Mouse (Mus musculus) adrenal gland, postnatal 25 days (tissue): ENCODE measurements around the gene Rnls. TPM values are rescaled to one million over a fixed set of nuclear protein-coding genes. Genes with fewer than 3 reads are reported as not detected.
"Not testable (repeated sequence)": the region's sequence is repeated elsewhere in the genome, so short reads cannot be mapped to it uniquely, and the experiment has no call there.

Source experiments
- DNase-seq: peaks from one replicate; pipeline ENCODE4 v3.0.0; 2021; ENCODE audit warnings: mixed read lengths
- long read RNA-seq: library from polyadenylated mRNA; stranded (forward); transcript quantifications from one replicate; pipeline ENCODE4 v2.0.0, GENCODE M21; 2021
- total RNA-seq: library from RNA; stranded (reverse); gene quantifications from 2 replicates; pipeline ENCODE4 v1.2.3, GENCODE M21; 2021

Gene Rnls
- total RNA-seq, result 4.3 and 5.0 TPM in 2 replicates
- long read RNA-seq, transcript Rnls-201 (7 exons, 1,597 nt), result major isoform, 5 of 6 reads
- long read RNA-seq, partial matches to known transcripts, result 0 of 6 reads
- long read RNA-seq, other reads (novel, unspliced or antisense), result 1 of 6 reads

DNA sequence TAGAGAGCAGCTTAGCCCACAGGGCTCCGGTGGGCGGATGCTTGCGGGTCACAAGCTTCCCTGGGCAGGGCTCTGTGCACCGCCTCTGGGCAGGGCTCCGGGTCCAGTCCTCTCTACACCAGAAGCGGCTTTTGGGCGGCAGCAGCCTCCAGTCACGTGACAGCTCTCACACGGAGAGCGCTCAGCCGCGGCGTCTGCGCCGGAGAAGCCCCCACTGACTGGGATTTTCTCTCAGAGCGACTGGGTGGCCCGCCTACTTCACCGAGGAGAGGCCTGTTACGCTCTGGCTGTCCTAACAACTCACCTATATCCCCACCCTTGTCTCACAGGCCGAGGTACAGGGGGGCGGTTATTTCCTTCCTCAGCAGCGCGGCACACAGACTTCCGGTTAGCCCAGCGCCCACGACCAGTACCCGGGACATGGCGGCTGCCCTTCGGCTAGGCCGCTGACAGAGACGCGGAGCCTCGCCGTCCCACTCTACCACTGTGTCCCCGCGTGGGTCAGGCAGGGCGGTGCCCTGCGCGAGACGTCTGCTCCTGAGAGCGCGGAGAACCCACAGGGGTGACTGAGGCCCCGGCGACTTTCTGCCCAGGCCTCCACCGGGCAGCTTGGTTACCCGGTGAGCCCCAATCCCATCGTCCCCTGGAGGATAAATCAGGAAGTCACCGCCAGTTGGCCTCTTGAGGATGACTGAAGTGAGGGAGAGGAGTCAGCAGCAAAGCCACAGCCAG, at the start of gene Rnls:
Gene Rnls (minus strand): TSS at position 645 of the 732 bp plus-strand sequence.
- peak; percentile 84 for DNase-seq

DNA sequence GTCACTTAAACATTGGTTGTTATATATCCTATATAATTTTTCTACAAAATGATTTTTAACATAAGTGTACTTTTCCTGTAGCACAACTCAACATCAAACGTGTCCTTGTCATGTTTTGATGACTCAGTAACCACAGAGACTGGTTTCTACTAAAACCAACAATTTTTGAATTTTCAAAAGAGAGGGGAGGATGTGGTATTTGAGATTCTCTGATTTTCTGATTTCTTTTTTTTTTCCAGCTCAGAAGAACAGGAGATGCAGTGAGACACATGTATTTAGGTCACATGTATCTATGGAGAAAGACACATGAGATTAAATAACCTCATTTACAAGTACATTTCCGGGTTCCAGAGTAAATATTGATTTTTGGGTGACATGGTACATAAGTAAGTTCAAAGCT, 37.4 kb upstream of the Rnls start:
- DNase-seq, result no peak

DNA sequence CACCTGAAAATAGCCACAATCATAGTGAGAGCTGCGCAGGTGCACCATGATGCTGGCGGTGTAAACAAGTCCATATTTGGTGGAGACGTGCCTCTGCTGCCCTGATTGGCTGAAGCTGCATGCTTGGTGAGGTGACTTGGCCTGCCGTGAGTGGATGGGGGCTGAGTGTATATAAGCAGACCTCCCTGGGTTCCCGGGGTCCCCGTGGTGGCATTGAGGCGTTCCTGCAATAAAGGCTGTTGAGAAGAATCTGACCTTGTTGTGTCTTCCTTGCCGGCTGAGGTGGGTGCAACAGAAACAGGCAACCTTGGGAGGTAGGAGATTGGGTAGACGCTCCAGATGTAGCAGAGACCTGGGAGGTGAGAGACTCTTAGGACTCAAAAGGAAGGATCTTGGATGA, 27.3 kb upstream of the Rnls start:
- not testable (repeated sequence) for DNase-seq

DNA sequence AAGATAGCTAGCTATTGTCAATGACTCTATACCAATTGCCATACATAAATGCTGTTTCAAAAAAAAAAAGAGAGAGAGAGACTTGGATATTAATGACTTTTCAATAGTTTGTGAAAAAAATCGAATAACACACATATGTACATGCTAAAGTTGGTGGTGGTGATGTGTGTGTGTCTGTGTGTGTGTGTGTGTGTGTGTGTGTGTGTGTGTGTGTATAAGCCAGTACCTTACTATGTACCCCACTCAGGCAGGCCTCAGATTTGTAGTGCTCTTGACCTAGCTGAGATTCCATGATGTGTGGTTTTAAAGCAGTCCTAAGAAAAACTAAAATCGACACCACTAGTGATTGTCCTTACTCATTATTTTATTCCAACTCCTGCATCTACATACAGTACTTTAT, 11.3 kb downstream of the Rnls start:
- DNase-seq, result no peak

DNA sequence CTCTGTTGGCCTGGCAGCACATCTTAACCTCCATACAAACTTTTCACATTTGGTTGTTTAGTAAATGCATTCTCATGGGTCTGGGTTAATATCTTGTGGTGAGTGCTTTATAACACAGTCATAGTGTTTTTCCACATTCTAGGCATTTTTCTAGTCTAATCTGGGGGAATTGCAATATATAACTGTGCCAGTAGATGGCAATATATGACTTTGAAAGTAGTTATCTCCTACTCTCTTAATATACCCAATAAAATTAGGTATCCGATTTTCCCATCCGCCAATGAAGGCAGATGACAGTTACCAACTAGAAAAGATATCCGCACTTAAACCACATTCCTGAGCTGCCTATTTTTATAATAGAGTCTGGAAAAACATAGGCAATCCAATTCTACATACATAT, 11.7 kb downstream of the Rnls start:
- DNase-seq, result no peak

DNA sequence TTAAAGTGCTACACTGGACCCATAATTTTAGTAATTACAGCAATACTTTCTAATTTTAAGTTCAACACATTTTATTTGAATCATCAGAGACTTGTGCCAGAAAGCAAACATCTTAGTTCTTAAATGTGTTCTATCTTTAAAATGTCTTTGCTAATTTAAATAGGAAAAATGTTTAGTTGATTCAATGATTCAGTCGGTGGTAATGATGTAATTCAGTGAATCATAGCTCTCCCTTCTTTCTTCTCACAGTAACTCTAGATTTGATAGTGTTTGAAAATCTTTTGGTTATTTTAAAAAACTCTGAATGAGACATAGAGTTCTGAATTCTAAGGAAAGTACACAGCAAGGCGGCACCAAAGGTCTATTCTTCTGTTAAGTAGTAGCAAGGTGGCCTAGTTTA, 23.3 kb downstream of the Rnls start:
- DNase-seq, result no peak

DNA sequence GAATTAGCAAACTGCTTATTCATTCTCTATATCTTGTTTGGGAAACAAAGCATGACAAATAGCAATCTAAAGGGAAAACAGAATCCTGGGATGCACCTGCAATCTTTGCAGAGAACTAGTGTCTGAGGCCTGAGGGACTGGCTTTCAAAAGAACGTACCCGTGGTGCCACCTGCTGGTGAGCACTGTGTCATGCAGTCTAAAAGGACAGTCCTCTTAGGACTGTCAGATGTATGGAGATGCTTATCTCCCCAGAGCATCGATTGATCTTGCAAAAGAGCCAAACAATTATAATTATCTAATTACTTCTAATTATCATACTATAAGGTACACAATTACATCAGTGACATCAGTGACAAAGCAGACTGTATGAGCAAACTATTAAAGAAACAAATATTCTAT, 25.4 kb downstream of the Rnls start:
- peak; percentile 75 for DNase-seq

DNA sequence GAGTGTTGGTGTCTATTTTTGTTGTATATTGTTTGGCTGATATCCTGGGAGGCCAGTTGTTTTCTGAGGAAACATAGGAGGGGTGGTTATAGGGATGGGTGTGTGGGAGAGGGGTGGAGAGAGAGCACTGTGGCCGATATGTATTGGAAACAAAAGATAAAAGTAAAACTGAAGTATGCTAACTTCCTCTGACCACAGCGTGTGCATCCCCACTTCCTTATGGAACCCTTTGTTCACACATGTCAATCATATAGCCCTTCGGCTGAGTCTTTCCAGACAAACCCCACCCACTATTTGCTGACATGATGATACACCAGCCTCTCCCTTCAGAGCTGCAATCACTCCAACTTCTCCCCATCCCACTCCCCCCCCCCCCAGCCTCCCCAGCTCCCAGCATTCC, 35.1 kb downstream of the Rnls start:
- DNase-seq, result no peak

DNA sequence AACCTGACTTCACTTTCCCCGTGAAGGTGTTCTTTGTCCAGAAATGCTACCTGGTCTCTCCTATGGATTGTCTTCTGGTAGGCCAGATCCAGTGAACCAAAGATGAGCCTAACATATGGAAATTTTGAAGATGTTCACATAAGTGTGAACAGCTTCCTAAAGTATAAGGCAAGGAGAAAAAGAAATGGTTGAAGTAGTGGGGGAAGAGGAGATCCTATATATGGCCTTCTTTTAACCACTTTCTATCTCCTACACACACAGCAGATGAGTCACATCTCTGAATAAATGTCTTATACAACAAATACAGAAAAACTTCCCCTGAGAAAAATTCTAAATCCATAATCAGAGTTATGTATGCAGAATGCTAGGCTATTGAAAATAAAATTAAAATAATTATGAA, 52.0 kb downstream of the Rnls start:
- no peak for DNase-seq

DNA sequence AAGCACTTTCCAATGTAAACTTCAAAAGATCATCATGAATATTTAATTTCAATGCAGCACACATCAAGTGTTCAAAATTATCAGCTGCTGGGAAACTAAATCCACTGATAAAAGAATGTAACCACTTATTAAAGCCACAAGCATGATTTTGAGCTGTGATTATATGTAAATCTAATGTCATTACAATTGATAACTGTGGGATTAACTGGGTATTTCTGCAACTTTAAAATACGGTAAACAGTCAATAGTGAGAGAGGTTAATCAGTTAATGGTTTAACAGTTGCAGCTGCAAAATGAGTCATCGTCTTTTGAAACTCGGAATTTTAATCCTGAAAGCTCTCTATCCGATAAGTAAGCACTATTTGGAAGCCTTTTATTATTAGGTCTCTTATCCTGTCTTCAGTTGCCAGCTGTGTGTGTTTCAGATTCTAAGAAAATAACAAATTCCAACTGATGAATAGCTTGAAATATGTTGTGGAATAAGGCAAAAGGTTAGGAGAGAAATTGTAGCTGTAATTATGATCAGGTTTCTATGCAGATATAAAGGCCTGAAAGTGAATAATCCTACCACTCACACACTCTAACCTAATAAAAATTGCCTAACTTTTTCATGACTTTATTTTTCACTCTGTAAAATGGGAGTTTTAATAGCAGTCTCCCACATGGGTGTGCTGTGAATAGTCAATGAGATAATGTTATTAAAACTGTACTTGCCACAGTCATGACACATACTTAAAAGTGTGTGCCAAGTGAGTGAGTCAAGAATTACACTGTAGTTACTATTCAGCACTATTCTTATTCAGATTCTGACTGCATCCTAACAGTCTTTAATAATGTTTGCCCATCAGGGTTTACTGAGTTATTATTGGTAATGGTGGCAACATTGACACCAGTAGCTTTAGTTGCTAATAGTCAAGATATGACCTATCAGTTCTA, 65.1 kb downstream of the Rnls start:
- DNase-seq, result no peak

DNA sequence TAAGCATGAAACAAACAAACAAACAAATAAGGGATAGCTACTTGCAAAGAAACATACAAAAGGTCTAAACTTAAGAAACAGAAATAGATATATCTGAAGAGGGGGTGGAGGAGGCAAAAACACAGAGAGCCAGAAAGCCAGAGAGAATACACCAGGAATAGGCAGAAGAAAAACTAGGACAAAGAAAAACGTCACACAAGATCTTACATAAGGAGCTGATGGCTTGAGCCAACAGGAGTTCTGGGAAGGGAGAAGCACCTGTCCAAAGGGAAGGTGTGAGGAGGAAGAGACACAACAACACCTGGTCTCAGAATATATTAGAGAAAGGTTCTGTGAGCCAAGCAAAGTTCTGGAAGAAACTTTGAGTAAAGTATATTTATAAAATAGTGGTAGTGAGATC, 73.3 kb downstream of the Rnls start:
- no peak for DNase-seq

DNA sequence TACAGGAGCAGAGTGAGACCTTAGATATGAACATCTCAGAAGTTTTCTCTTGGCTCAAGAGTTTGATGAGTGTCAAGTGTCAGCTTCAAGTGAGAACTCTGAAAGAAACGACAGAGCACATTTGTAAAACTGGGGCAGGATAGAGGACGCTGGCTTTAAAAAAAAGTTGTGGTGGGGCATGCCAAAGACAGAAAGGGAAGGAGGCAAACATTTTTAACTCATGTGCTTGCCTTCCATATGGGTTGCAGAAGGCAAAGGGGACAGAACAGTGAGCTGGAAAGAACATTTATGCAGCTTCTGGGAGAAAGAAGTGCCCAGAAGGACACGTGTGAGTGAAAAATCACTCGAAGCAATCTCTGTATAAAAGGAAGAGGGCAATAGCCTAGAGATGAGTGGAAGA, 75.0 kb downstream of the Rnls start:
- DNase-seq, result no peak

DNA sequence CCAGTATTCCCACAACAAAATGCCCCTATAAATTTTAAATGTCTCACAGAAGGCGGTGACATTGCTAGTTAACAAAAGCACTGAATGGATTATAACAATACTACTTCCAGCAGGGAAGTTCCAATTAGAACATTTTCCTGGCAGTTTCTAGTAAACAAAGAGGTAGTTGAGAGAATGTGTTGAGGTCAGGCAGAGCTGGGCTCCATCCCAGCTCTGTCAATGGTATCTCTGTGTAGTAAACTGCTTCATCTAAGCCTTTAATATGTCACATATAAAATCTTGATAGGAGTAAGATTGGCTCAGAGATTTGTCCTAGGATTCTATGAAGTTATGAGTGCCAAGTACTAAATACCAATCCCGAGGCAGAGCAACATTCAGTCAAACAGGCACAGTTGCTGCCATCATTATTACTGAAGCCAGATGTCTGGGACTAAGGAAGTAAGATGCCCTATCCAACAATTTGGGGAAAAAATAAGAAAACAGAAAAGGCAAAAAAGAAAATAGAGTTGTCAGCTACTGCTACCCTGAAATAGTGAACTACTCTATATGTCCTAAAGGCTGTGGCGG, 92.3 kb downstream of the Rnls start:
- no peak for DNase-seq

DNA sequence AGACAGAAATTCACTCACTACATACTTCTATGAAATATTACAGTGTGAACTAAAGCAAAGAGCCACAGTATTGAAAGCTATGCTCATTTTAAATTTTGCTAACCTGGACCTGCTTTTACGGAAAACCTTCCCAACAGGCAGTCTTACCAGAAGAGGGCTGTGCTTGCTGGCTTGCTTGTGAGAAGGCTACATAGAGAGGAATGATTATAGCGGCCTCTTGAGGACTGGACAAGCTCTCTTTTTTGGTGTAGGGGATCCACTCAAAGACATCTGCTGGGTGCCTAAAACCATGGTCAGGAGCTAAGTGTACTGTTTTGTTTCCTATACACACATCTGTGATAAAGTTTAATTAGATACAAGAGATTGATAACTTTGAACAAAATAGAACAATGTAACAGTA, 95.8 kb downstream of the Rnls start:
- DNase-seq, result no peak

DNA sequence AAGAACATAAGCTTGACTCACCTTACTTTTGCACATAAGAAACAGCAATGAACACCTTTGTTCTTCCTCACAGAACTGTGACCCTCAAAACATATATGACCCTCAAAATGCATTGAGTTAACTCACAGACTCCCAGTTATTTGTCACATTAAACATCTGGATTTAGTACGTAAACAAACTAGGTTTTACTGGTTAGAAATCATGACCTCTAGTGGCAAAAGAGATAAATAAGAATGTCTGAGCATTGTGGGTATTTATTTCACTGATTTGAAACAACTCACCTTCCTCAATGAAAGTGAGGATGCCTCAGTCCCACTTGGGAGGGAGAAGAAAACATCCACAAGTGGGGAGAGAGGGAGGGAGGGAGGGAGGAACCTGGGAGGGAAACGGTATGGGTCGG, 109.1 kb downstream of the Rnls start:
- DNase-seq, result no peak

DNA sequence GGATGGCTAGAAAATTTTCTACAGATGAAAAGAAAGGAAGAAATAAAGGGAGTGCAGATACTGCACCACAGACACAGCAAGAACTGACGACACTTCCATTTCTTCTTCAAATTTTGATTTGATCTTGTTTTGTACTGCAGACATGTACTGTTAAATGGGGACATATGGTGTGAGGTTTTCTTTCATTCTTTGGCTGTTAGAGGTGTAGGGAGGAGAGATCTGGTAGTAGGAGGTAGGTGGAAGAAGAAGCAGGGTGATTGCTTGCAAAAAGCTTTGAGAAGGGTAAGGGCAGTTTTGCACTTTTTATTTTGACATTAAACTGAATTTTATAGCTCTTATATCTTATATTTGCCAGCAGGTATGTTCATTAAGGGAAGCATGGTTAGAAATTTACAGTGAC, 115.7 kb downstream of the Rnls start:
- no peak for DNase-seq

DNA sequence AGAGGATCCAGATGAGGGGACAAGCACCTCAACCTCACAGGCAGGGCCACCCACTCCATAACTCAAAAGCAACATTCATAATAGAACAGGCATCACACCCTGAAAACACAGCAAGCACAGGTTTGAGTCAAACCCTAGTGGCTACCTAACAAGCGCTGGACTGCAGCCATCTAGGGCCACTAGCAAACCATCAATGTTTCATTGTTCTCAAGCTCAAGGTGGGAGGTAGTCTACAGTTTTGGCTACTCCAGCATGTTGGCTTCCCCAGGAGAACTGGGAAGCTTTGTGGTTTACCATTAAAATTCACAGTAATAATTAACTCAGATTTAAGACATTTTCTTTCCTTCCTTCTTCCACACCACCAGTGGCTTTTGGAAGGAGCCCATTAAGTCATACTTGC, 118.4 kb downstream of the Rnls start:
- no peak for DNase-seq

DNA sequence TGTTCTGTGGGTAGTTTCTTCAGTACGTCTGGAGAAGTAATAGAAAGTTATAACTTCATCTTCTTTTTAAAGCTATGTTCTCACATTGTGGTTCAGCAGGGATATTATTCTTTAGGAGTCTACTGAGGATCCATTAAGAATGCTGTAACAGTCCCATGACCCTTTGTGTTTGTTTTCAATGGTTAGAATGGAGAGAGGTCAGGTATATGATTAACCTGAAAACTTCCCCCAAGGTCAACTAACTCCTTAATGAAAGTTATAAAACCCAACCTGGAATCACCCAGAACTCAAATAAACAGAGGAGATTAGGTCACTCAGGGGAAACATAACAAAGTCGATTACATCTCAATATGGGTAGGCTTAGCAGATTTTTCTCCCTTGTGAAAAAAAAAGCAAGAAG, 120.5 kb downstream of the Rnls start:
- no peak for DNase-seq

DNA sequence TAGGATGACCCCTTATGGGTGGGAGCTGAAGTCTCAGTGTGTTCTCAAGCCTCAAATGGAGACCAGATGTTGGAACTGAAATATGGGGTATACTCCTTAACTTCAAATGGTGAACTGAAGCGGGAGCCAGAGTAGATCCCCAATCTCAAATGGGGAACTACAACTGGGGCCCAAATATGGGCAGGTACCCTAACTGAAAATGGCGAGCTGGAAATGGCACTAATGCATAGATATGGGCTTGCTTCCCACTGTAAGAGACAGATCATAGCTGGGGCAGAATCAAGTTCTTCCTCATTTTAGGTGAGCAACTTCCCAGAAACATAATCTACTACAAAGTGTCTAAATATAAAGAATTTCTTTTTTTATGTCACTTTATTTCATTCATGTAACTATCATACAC, 121.9 kb downstream of the Rnls start:
- no peak for DNase-seq

DNA sequence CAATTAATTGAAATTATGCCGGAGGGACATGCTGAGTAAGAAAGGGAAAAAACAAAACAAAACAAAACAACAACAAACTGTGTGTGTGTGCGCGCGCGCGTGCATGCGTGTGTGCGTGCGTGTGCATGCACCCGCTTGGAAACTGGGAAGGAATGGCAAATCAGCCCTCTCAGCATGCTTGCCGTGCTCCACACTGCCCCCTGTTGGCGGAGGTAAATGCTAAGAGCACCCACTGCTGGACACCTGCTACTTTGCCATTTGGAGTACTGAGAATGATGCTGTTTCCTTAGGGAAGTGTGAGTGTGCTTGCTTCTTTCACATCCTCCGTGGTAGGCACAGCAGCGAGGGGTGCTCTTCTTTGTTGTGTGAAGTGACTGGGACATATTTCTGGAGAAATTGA, 124.1 kb downstream of the Rnls start:
- DNase-seq, result peak; percentile 30

DNA sequence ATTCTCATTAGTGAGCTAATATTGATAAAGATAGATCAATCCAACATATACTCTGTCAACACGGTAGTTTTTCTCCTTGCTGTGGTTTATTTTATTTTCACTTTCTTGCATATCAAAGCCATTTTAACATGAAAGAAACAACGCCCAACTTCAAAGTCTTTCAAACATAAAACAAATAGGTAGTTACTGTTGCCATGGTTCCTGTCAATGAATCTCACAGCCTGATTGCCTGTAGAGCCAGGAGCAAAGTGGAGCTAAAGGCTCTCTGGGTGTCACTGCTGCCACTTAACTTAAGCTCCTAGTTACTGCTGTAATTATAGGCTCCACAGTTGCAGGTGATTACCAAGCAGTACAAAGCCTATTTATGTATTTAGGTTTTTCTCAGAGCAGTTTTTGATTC, 126.8 kb downstream of the Rnls start:
- DNase-seq, result no peak

DNA sequence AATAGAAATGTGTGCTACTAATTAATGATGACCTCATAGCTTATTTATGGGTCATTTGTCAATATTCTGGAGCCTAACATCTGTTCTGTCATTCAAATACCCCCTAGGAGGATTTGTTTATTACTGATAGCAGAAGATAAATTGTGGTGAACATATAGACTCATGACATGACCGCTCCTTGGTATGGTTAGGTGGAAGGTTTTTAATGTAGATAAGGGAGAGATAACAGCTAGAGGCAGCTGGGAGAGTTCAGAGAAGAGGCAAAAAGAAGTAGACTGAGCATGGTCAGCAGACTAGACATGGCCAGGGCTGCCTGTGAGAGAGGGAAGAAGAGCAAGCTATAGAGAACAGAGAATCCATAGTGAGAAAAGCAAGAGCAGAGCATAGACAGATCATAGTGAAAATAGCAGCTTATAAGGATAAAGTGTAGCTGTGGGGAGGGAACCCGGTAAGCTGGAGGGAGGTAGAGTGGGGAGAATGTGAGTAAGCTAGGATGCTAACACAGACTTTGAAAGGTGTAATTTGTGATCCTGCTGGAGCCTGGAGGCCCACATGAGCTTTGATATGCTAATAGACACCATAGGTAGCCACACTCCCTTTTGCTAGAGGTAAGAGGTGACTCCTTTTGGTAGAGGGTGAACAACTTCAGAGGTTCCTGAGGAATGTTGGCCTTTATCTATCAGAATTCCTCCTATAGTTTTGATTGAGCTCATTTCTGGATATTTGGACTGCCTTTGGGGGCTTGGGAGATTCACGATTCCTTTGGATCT, 127.7 kb downstream of the Rnls start:
- DNase-seq, result no peak
